Mouse (Mus musculus): ENCODE data around the gene Agap2. TPM values are rescaled to one million over a fixed set of nuclear protein-coding genes. Genes with fewer than 3 reads are reported as not detected.

Gene Agap2
- polyA plus RNA-seq, 1 experiment = 45.6 TPM

GRCm38 (mm10) chr10:127090560-127091411 is 15.7 kb downstream of the Agap2 start:
- no peak overlapping the region for H3K4me3 ChIP-seq (ENCODE audit: extremely low read depth, insufficient read depth, insufficient read length)
- no peak for DNase-seq (ENCODE audit: low read depth in 1 of 2, low spot score in 2 of 2)
- peaks cover 43% of the 10 kb centered on the region for H3K36me3 ChIP-seq (ENCODE audit: control insufficient read depth, insufficient read depth, low read length)
- H3K4me1 ChIP-seq (ENCODE audit: control insufficient read depth, insufficient read depth, insufficient read length) = peaks cover 4% of the 10 kb centered on the region; the same call in 1 of the 2 replicates
- H3K27ac ChIP-seq (ENCODE audit: insufficient read depth, low read length) = no peak overlapping the region
- WGBS = 93% methylated on average over 57 of the region's 57 CpGs
- no peaks in the 10 kb centered on the region for H3K27me3 ChIP-seq (ENCODE audit: control insufficient read depth, insufficient read depth, low read length)
- TF ChIP-seq CTCF (IDR thresholded peaks at IDR 0.05; ENCODE audit: extremely low read depth, insufficient read depth, insufficient read length, insufficient replicate concordance) (no peak), POLR2A (IDR thresholded peaks at IDR 0.05; ENCODE audit: low read depth, low read length) (no peak)

DNA sequence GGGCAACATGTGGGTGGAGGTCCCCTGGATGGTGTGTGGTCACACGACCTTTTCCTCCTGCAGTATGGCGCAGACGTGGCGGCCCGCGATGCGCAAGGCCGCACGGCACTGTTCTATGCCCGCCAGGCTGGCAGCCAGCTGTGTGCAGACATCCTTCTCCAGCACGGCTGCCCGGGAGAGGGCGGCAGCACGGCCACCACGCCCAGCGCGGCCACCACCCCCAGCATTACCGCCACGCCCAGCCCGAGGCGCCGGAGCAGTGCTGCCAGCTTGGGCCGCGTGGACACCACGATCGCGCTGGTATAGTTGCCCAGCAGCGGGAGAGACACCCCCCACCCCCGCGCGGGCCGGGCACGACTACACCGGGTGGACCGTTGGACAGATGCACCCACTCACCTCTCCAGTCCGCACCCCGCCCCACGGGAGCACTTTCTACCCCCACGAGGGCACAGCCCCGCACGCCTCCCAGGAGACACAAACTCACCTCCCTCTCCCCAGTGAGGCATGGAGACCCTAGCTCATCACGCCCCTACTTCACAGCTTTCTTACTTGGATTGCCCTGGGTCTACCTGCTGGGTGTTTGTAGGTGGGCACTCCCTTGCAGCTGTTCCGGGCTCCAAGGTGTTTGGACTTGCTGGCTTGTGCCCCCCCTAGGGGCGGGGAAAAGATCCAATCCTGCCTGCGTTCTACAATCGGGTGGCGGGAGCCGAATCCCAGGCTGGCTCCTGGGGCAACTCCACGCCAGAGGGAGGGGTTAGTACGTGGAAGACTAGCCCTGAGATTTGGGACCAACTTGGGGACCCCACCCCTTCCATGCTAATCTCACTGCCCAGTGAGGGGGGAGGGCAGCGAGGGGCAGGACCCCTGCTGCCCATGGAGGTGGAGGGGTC is 16.7 kb downstream of the Agap2 start:
- Histone ChIP-seq H3K27me3 (ENCODE audit: control insufficient read depth, insufficient read depth, low read length) (no peaks in the 10 kb centered on the region), H3K27ac (ENCODE audit: insufficient read depth, low read length) (no peak overlapping the region), H3K36me3 (ENCODE audit: control insufficient read depth, insufficient read depth, low read length) (peaks cover 49% of the 10 kb centered on the region), H3K4me3 (ENCODE audit: extremely low read depth, insufficient read depth, insufficient read length) (no peak overlapping the region), H3K4me1 (ENCODE audit: control insufficient read depth, insufficient read depth, insufficient read length) (peaks cover 4% of the 10 kb centered on the region; the same call in 1 of the 2 replicates)
- WGBS = 90% methylated on average over 51 of the region's 51 CpGs
- TF ChIP-seq POLR2A (IDR thresholded peaks at IDR 0.05; ENCODE audit: low read depth, low read length) = no peak
- TF ChIP-seq CTCF (IDR thresholded peaks at IDR 0.05; ENCODE audit: extremely low read depth, insufficient read depth, insufficient read length, insufficient replicate concordance) = no peak
- DNase-seq (ENCODE audit: low read depth in 1 of 2, low spot score in 2 of 2) = no peak

DNA sequence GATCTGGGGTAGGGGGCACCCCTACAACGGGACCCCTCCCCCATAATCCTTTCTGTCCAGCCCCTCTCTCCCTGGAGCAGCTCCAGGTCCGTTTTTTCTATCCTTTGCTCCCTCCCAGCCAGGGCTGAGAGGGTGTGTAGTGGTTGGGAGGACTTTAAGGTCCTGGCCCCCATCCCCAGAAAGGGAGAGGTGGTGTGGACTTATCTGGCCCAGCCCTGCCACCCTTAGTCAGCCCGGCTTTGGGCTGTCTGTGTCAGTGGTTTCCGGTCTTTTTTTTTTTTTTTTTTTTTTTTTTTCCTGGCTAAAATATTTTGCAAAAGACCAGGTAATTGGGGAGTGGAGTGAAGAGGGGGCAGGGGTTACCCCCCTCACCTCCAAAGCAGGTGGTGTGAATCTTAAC is 17.7 kb downstream of the Agap2 start:
- TF ChIP-seq POLR2A (IDR thresholded peaks at IDR 0.05; ENCODE audit: low read depth, low read length) = no peak
- Histone ChIP-seq H3K27ac (ENCODE audit: insufficient read depth, low read length) (no peak overlapping the region), H3K4me3 (ENCODE audit: extremely low read depth, insufficient read depth, insufficient read length) (no peak overlapping the region), H3K36me3 (ENCODE audit: control insufficient read depth, insufficient read depth, low read length) (peaks cover 48% of the 10 kb centered on the region), H3K27me3 (ENCODE audit: control insufficient read depth, insufficient read depth, low read length) (no peaks in the 10 kb centered on the region), H3K4me1 (ENCODE audit: control insufficient read depth, insufficient read depth, insufficient read length) (peaks cover 4% of the 10 kb centered on the region; the same call in 1 of the 2 replicates)
- WGBS = 51% methylated on average over 4 of the region's 4 CpGs
- no peak for DNase-seq (ENCODE audit: low read depth in 1 of 2, low spot score in 2 of 2)

- Histone ChIP-seq H3K27me3 (ENCODE audit: control insufficient read depth, insufficient read depth, low read length) (no peaks in the 10 kb centered on the region), H3K4me1 (ENCODE audit: control insufficient read depth, insufficient read depth, insufficient read length) (peaks cover 4% of the 10 kb centered on the region; the same call in 1 of the 2 replicates), H3K36me3 (ENCODE audit: control insufficient read depth, insufficient read depth, low read length) (peaks cover 49% of the 10 kb centered on the region), H3K27ac (ENCODE audit: insufficient read depth, low read length) (no peak overlapping the region), H3K4me3 (ENCODE audit: extremely low read depth, insufficient read depth, insufficient read length) (no peak overlapping the region)
- 64% methylated on average over 7 of the region's 7 CpGs for WGBS
- DNase-seq (ENCODE audit: low read depth in 1 of 2, low spot score in 2 of 2) = no peak
- TF ChIP-seq POLR2A (IDR thresholded peaks at IDR 0.05; ENCODE audit: low read depth, low read length) (no peak), CTCF (IDR thresholded peaks at IDR 0.05; ENCODE audit: extremely low read depth, insufficient read depth, insufficient read length, insufficient replicate concordance) (no peak)
Observed at GRCm38 (mm10) chr10:127094382-127094802, 19.3 kb downstream of the Agap2 start.

DNA sequence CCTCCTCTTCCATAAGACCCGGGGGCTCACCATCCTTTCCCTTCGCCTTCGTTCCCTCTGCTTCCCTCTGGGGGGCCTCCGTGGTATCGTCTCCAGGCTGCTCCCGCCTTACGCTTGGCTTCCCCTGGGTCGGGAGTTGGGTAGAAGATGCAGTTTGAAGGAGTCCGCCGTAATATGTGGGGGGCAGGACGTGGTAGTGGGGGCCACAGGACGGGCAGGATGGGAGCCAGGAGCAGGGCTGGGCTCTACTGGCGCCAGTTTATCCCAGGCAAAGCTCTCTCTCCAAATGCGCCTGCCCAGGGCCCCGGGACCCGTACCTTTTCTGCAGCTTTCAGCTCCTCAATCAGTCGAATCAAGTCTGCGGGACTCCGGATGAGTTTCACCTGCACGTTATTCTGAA is 23.4 kb downstream of the Agap2 start:
- Histone ChIP-seq H3K27me3 (ENCODE audit: control insufficient read depth, insufficient read depth, low read length) (no peaks in the 10 kb centered on the region), H3K27ac (ENCODE audit: insufficient read depth, low read length) (no peak overlapping the region), H3K36me3 (ENCODE audit: control insufficient read depth, insufficient read depth, low read length) (peaks cover 35% of the 10 kb centered on the region), H3K4me1 (ENCODE audit: control insufficient read depth, insufficient read depth, insufficient read length) (peaks cover 3% of the 10 kb centered on the region; the same call in 1 of the 2 replicates), H3K4me3 (ENCODE audit: extremely low read depth, insufficient read depth, insufficient read length) (no peak overlapping the region)
- TF ChIP-seq CTCF (IDR thresholded peaks at IDR 0.05; ENCODE audit: extremely low read depth, insufficient read depth, insufficient read length, insufficient replicate concordance) (no peak), POLR2A (IDR thresholded peaks at IDR 0.05; ENCODE audit: low read depth, low read length) (no peak)
- DNase-seq (ENCODE audit: low read depth in 1 of 2, low spot score in 2 of 2) = no peak
- 92% methylated on average over 20 of the region's 20 CpGs for WGBS

DNA sequence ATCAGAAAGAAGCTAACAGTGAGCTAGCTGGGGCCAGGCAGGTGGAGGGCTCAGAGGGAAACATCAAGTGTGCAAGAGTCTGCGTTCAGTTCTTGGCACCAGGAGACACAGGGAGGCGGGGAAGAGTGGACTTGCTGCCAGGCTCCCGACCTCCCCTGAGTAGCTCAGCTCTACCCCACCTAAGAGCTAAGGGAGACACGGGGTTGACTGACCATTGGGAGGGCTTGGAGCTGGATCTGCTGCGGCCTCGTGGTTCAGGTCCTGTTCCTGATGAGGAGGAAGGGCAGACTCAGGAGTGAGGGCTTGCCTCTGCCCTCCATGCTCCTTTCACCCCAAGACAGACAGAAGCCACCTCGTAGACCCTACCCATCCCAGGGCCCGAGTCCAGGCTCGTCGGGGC is 24.1 kb downstream of the Agap2 start:
- H3K27me3 ChIP-seq (ENCODE audit: control insufficient read depth, insufficient read depth, low read length) = no peaks in the 10 kb centered on the region
- H3K4me1 ChIP-seq (ENCODE audit: control insufficient read depth, insufficient read depth, insufficient read length) = peaks cover 10% of the 10 kb centered on the region; the same call in 1 of the 2 replicates

More for the DNA sequence above, 24.1 kb downstream of the Agap2 start:
- DNase-seq (ENCODE audit: low read depth in 1 of 2, low spot score in 2 of 2) = no peak
- 87% methylated on average over 10 of the region's 10 CpGs for WGBS
- Histone ChIP-seq H3K27ac (ENCODE audit: insufficient read depth, low read length) (no peak overlapping the region), H3K4me3 (ENCODE audit: extremely low read depth, insufficient read depth, insufficient read length) (no peak overlapping the region), H3K36me3 (ENCODE audit: control insufficient read depth, insufficient read depth, low read length) (peaks cover 35% of the 10 kb centered on the region)
- TF ChIP-seq POLR2A (IDR thresholded peaks at IDR 0.05; ENCODE audit: low read depth, low read length) (no peak), CTCF (IDR thresholded peaks at IDR 0.05; ENCODE audit: extremely low read depth, insufficient read depth, insufficient read length, insufficient replicate concordance) (no peak)
